Mouse (Mus musculus) midbrain, embryonic 16.5 days (tissue): ENCODE data around the gene Foxd4. TPM values are rescaled to one million over a fixed set of nuclear protein-coding genes. Genes with fewer than 3 reads are reported as not detected.

ENCODE experiments used
- ATAC-seq: fragments of 200-750 bp; cut with Nextera tagmentation; 2 replicates; pipeline ENCODE4 v1.8.0; 2017; ENCODE audit warnings: moderate TSS enrichment
- H3K27ac ChIP-seq: fragments of 300-500 bp; sonication (generic); 2 replicates; pipeline ENCODE4 v1.5.1; 2014; ENCODE audit warnings: mild to moderate bottlenecking, low read length, mixed read lengths
- H3K27me3 ChIP-seq: fragments of 300-500 bp; sonication (generic); 2 replicates; pipeline ENCODE4 v1.6.1; 2014; ENCODE audit warnings: low read depth, low read length, mixed read lengths; ENCODE audit not compliant: control insufficient read depth, insufficient read depth
- H3K36me3 ChIP-seq: fragments of 300-500 bp; sonication (generic); 2 replicates; pipeline ENCODE4 v1.6.1; 2014; ENCODE audit warnings: mild to moderate bottlenecking, low read length, moderate library complexity, mixed read lengths; ENCODE audit not compliant: control insufficient read depth, insufficient read depth
- H3K4me1 ChIP-seq: fragments of 300-500 bp; sonication (generic); 2 replicates; pipeline ENCODE4 v1.6.1; 2014; ENCODE audit warnings: mild to moderate bottlenecking, low read length, mixed read lengths; ENCODE audit not compliant: control insufficient read depth, insufficient read depth
- H3K4me2 ChIP-seq: fragments of 300-500 bp; sonication (generic); 2 replicates; pipeline ENCODE4 v1.6.1; 2014; ENCODE audit warnings: mild to moderate bottlenecking, low read length, mixed read lengths
- H3K4me3 ChIP-seq: fragments of 300-500 bp; sonication (generic); 2 replicates; pipeline ENCODE4 v1.5.1; 2014; ENCODE audit warnings: low read depth, mild to moderate bottlenecking, low read length, moderate library complexity, mixed read lengths
- H3K9ac ChIP-seq: fragments of 300-500 bp; sonication (generic); 2 replicates; pipeline ENCODE4 v1.6.1; 2014; ENCODE audit warnings: low read depth, low read length, mixed read lengths
- H3K9me3 ChIP-seq: fragments of 300-500 bp; sonication (generic); replicated peaks from 2 replicates; pipeline ENCODE4 v1.6.1; 2014; ENCODE audit warnings: mild to moderate bottlenecking, low read length, mixed read lengths; ENCODE audit not compliant: control insufficient read depth, poor library complexity, severe bottlenecking
- WGBS: fragments of 180-500 bp; shearing (Covaris S2); extraction: QIAGEN DNeasy Blood & Tissue Kit; methylation state at CpG from one replicate; pipeline ENCODE4 v1.1.7; 2014; 5-methylcytosine and 5-hydroxymethylcytosine counted together
- polyA plus RNA-seq: library from polyadenylated mRNA; unstranded; fragments of >200 nt; fragmentation: Nextera tagmentation; extraction: Ambion mirVana; gene quantifications from 2 replicates; pipeline ENCODE4 v1.2.1, GENCODE M21; 2015

The Foxd4 gene
- polyA plus RNA-seq, 1 experiment from 2014 or later = 0.15 TPM

DNA sequence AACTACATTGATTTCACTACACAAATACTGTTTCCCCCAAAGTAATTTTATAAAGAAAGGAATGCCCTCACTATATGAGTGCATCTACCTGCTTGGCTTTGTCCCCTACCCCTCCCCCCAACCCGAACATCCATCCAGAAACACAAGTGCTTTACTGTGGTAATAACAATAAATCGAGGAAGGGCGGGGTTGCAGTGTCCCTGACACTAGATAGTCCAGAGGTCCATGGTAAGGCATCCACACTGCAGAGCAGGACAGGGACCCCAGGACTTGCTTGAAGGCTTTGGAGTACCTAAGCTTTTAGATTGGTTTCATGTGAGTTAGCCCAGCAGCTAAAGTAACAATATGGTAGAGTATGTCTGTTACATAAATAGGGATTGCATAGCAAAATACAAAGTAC lies 669 bp upstream of the Foxd4 start:
- Histone ChIP-seq H3K27me3 (peaks cover 54% of the 10 kb centered on the region), H3K36me3 (no peaks in the 10 kb centered on the region), H3K27ac (no peak overlapping the region), H3K9me3 (no peaks in the 10 kb centered on the region), H3K4me2 (no peak overlapping the region), H3K9ac (no peak overlapping the region), H3K4me1 (peaks cover 21% of the 10 kb centered on the region), H3K4me3 (no peak overlapping the region)
- WGBS = 3% methylated on average over 3 of the region's 3 CpGs
- ATAC-seq = no peak

DNA sequence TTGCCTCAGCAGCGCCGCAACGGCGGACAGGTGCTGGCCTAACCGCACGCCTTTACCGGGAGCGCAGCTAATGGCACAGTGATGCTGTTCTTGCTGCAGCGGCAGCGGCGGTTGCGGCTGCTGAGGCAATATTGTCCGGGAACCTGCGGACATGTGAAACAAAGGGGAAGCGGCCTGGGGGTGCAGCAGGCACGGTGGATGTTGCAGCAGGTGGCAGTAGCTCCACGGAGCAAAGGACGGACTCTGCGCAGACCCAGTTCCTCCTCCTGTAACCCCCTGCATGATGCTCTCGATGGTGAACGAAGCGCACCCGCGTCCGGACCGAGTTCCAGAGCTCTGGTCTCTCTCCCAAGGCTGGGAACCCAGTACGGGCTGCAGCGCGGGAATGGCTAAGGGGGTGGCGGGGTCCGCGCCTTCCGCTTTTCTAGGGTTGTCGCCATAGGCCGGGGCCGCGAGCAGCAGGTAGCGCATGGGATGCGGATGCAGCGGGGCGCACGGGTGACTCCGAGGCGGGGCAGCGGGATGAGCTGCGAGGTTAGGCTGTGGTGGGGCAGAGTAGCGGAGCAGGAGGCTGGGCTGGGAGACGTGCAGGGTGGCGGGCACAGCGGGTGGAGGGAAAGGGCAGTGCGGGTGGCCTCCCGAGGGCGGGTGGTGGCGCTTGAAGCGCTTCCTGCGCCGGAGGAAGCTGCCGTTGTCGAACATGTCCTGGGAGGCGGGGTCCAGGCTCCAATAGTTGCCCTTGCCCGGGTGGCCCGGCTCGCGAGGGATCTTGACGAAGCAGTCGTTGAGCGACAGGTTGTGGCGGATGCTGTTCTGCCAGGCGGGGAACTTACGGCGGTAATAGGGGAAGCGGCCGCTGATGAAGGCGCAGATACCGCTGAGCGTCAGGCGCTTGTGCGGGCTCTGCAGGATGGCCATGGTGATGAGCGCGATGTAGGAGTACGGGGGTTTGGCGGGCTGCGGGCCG lies 1.1 kb downstream of the Foxd4 start:
- Histone ChIP-seq H3K4me1 (peaks cover 21% of the 10 kb centered on the region), H3K27me3 (peaks cover 63% of the 10 kb centered on the region), H3K27ac (no peak overlapping the region), H3K4me3 (peak overlapping the region; percentile 40), H3K9ac (no peak overlapping the region), H3K4me2 (peak overlapping the region; percentile 62), H3K36me3 (no peaks in the 10 kb centered on the region), H3K9me3 (no peaks in the 10 kb centered on the region)
- under 1% methylated on average over 84 of the region's 84 CpGs for WGBS
- ATAC-seq = peak; percentile 61

DNA sequence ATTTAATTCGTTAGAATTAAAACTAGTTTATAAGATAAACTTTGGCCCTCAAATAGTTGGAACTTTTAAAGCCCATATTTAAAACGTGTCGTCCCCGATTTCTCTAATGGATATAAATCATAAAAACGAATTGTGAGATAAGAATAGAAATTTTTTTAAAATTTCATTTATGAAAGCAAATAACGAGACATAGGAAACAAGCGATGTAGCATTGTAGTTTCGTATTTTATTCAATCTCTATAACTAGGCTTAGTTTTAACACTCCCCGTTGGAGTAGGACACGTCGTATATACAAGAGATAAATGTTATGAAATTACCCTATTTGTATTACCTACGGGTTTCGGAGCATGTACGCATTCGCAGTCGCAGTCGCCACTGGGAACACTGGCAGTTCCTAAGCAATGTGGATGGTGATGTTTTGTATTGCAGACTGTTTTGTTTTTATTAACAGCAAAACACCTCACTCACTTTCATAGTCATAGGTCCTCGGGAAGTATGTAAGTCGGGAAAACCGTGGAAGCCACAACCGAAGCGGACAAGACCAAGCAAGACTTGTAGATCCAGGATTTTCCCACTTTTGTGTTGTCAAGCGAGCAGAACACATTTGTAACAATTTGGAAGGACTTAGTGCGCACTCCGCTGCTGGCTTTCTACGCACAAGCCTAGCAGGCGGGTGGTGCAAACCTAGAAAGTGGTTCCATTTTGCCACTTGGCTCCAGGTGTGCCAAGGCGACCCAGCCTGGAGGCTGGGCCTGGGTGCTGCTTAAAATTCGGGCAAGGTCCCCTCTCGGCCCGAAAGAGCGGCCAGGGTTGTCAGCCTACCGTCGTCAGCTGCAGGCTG lies 2.0 kb downstream of the Foxd4 start:
- Histone ChIP-seq H3K27me3 (peaks cover 58% of the 10 kb centered on the region), H3K4me1 (peaks cover 21% of the 10 kb centered on the region)
- no peak; the same call in 1 of the 2 replicates for ATAC-seq

DNA sequence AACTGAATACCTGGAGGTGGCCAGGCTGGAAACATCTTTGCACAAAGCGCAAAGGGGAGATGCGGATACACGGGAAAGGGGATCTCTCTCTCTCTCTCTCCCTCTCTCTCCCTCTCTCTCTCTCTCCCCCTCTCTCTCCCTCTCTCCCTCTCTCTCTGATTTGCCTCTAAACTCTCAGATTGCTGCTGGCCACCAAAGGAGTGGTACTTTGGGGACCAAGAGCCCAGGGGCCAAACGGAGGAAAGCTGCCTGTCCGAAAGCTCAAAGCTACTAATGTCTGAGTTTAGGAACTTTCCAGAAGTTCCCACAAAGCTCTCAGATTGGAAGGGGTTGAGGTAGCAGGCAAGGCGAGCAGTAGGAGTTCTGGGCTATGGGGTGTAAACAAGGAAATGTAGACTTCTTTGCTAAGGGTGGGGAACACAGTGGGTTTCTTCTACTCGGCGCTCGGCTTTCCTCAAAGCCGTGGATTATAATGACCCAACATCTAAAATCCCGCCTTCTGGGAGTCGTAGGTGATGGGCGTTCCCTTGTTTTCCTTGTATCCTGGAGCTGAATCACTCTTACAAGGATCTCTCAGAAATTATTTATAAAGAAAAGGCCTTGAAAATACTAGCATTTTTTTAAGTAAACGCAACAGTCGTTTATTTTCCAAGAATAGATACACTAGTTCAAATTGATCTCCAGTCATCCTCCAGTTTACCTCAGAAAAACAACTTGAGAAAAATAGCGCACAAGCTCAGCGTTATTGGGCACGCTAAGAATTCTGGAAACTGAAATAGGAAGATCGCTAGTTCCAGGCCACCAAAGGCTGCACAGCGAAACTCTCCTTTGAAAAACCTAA lies 2.9 kb downstream of the Foxd4 start:
- peaks cover 56% of the 10 kb centered on the region for H3K27me3 ChIP-seq
- no peak overlapping the region for H3K4me2 ChIP-seq
- H3K9me3 ChIP-seq = no peaks in the 10 kb centered on the region
- H3K4me1 ChIP-seq = peaks cover 21% of the 10 kb centered on the region
- under 1% methylated on average over 20 of the region's 20 CpGs for WGBS
- no peak overlapping the region for H3K27ac ChIP-seq
- no peak overlapping the region for H3K9ac ChIP-seq
- no peak overlapping the region for H3K4me3 ChIP-seq
- ATAC-seq = no peak
- H3K36me3 ChIP-seq = no peaks in the 10 kb centered on the region

More for the DNA sequence above, 2.0 kb downstream of the Foxd4 start:
- Histone ChIP-seq H3K4me3 (peak overlapping the region; percentile 40), H3K9me3 (no peaks in the 10 kb centered on the region), H3K36me3 (no peaks in the 10 kb centered on the region), H3K9ac (no peak overlapping the region), H3K27ac (no peak overlapping the region), H3K4me2 (peak overlapping the region; percentile 62)
- 2% methylated on average over 34 of the region's 34 CpGs for WGBS

DNA sequence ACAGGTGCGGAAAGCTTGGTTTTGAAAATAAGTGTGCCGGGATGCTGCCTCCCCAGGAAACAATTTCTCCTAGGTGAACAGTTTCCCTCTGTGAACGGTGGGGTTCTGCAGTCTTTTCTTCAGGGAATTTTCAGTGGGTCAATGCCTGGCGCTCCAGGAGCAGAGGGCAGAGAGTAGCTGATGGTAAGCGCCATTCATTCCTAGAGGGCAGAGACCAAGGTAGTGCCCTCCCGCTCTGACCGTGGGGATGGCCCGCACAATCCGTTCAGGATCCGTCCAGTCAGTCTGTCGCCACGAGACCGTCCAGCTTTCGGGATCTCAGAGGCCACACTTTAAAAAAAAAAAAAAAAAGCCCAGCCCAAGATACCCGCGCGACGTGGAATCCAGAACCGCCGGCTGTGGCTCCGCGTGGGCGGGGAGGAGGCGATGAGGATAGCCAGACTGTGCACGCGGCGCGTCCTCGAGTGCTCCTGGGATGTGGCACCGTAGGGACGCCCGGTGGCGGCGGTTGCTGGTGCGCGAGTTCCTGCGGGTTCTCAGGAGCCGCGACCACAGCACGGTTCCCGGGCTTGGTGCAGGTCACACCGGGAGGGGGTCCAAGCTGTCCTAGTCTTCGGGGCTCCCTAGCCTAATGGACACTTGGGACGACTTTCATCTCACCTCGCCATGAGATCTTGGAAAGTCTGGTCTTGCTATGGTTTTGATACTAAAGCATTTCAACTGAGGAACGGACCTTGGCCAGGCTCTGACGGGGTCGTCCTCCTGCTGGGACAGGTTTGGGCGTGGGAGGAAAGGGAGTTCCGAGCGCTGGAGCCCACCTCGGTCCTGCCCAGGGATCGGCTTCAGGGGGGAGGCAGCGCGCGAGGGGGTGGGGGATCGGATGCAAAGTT lies 3.7 kb downstream of the Foxd4 start:
- no peaks in the 10 kb centered on the region for H3K36me3 ChIP-seq
- no peak overlapping the region for H3K9ac ChIP-seq
- no peak overlapping the region for H3K27ac ChIP-seq
- H3K4me3 ChIP-seq = no peak overlapping the region
- ATAC-seq = peak; percentile 47; the same call in 1 of the 2 replicates
- peaks cover 21% of the 10 kb centered on the region for H3K4me1 ChIP-seq
- H3K9me3 ChIP-seq = no peaks in the 10 kb centered on the region
- WGBS = 2% methylated on average over 55 of the region's 57 CpGs
- no peak overlapping the region; the same call in 1 of the 2 replicates for H3K4me2 ChIP-seq
- H3K27me3 ChIP-seq = peaks cover 48% of the 10 kb centered on the region

DNA sequence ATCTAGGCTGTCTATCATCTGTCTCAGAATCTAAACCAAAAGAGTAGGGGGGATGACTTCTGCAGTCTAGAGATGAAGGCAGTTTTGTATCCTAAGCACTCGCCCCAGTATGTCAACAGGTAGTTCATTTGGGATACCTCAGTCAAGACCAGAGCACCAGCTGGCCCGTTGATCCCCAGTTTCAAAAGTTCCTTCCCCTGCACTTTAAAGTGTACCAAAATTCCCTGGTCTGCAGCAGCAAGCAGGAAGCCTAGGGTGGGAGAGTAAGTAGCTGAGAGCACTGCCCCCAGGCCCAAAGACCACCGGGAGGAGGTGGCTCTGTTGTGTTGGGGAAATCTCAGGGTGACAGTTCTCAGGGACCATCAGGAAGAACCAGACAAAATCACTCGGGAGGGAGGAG lies 4.5 kb downstream of the Foxd4 start:
- Histone ChIP-seq H3K27me3 (peaks cover 43% of the 10 kb centered on the region), H3K4me2 (no peak overlapping the region), H3K4me1 (peaks cover 21% of the 10 kb centered on the region), H3K9me3 (no peaks in the 10 kb centered on the region), H3K4me3 (no peak overlapping the region), H3K36me3 (no peaks in the 10 kb centered on the region), H3K9ac (no peak overlapping the region), H3K27ac (no peak overlapping the region)
- ATAC-seq = no peak
- 34% methylated on average over 4 of the region's 4 CpGs for WGBS

DNA sequence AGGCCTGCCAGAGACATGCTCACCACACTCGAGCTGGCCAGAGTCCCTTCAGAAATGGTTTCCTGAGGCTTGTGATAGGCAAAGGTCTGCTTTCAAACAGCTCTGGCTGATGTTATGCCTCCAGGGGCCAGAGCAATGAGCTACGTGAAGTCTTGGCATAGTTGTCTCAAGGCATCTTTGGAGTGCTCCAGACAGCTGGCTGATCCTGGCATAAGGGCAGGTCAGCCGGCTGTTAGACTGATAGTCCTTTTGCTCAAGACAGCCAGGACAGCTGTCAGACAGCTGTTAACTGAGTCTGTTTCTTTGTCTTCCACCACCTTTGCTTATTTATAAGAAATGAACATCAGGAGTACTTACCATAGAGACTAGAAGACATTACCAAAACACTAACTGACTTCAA lies 14.1 kb downstream of the Foxd4 start:
- no peak overlapping the region for H3K9ac ChIP-seq
- no peak for ATAC-seq
- peaks cover 2% of the 10 kb centered on the region; the same call in 1 of the 2 replicates for H3K27me3 ChIP-seq
- no peaks in the 10 kb centered on the region for H3K9me3 ChIP-seq
- no peak overlapping the region for H3K4me3 ChIP-seq
- no peaks in the 10 kb centered on the region for H3K4me1 ChIP-seq
- 80% methylated on average over 3 of the region's 3 CpGs for WGBS
- no peaks in the 10 kb centered on the region for H3K36me3 ChIP-seq
- no peak overlapping the region for H3K27ac ChIP-seq
- H3K4me2 ChIP-seq = no peak overlapping the region

DNA sequence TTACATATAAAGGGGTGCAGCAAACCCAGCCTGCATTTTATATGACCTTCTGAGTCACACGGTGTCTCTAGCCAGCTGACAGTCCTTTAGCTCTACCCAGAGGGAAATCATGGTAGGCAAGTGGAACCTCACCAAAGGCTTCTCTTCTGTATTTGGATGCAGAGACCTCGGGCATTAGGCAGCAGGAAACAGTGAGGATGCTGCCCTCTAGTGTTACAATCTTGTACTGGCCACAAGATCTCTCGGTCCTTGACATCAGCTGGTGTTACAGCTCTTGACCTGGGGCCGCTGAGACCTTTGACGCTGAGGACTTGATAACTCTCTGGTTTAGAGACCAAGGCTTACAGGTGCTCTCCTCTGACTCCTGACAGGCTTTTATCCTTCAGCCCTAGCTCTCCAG lies 15.5 kb downstream of the Foxd4 start:
- no peaks in the 10 kb centered on the region for H3K4me1 ChIP-seq
- no peaks in the 10 kb centered on the region for H3K36me3 ChIP-seq
- no peaks in the 10 kb centered on the region for H3K9me3 ChIP-seq
- H3K27ac ChIP-seq = no peak overlapping the region
- 10% methylated on average over 5 of the region's 5 CpGs for WGBS
- H3K4me3 ChIP-seq = no peak overlapping the region
- H3K9ac ChIP-seq = no peak overlapping the region
- H3K27me3 ChIP-seq = peaks cover 2% of the 10 kb centered on the region; the same call in 1 of the 2 replicates
- ATAC-seq = peak; percentile 36; the same call in 1 of the 2 replicates
- H3K4me2 ChIP-seq = no peak overlapping the region
